Mouse (Mus musculus) spleen, adult 2 months (tissue): ENCODE measurements around the gene Mettl8.

Experiments
- CTCF ChIP-seq: fragments of 200-500 bp; IDR thresholded peaks from 2 replicates; pipeline ENCODE4 v1.5.1; 2011; ENCODE audit warnings: mild to moderate bottlenecking, inconsistent platforms; ENCODE audit not compliant: insufficient read depth, insufficient read length, insufficient replicate concordance; ENCODE audit errors: extremely low read depth
- POLR2A ChIP-seq: fragments of 200-500 bp; IDR thresholded peaks from 2 replicates; pipeline ENCODE4 v1.6.1; 2011; ENCODE audit warnings: low read depth, low read length, inconsistent platforms

- TF ChIP-seq POLR2A (no peak), CTCF (no peak)
Measured at GRCm38 (mm10) chr2:71020674-71021073, 34.7 kb downstream of the Mettl8 start.
